Mouse (Mus musculus): ENCODE results near the gene Btn2a2. TPM values are rescaled to one million over a fixed set of nuclear protein-coding genes. Genes with fewer than 3 reads are reported as not detected.

The Btn2a2 gene
- polyA plus RNA-seq, 1 experiment from 2014 or later: 0.30 TPM

Small RNA genes lying within 50 kb of the gene (microRNA-seq; reads per million reads assigned to microRNA genes)
- gene Gm44297: not detected
- not detected for gene n-TStga1

Other genes starting within 250 kb of the Btn2a2 start
- gene Vmn1r223, start 241.7 kb downstream of the Btn2a2 start, polyA plus RNA-seq (2014; fragmentation: Nextera tagmentation; extraction: Ambion mirVana): not detected in 2 replicates
- gene Zfp322a, start 119.6 kb downstream of the Btn2a2 start, polyA plus RNA-seq (2014; fragmentation: Nextera tagmentation; extraction: Ambion mirVana): 44.3 and 49.8 TPM in 2 replicates
- gene Abt1, start 65.0 kb downstream of the Btn2a2 start, polyA plus RNA-seq (2014; fragmentation: Nextera tagmentation; extraction: Ambion mirVana): 12.0 and 12.4 TPM in 2 replicates
- gene Btn1a1, start 23.0 kb downstream of the Btn2a2 start, polyA plus RNA-seq (2014; fragmentation: Nextera tagmentation; extraction: Ambion mirVana): 0.17 TPM in 1 of 2 replicates, not detected in the other
- gene Hist1h4h, start 42.2 kb upstream of the Btn2a2 start, polyA plus RNA-seq (2014; fragmentation: Nextera tagmentation; extraction: Ambion mirVana): 4.8 and 6.7 TPM in 2 replicates
- 7.8 and 14.1 TPM in 2 replicates for gene Hist1h2af, start 45.0 kb upstream of the Btn2a2 start, polyA plus RNA-seq (2014; fragmentation: Nextera tagmentation; extraction: Ambion mirVana)
- gene Hist1h3g, start 46.6 kb upstream of the Btn2a2 start, polyA plus RNA-seq (2014; fragmentation: Nextera tagmentation; extraction: Ambion mirVana): 5.5 and 7.8 TPM in 2 replicates
- 1.1 and 1.2 TPM in 2 replicates for gene Hist1h2bh, start 54.5 kb upstream of the Btn2a2 start, polyA plus RNA-seq (2014; fragmentation: Nextera tagmentation; extraction: Ambion mirVana)
- gene Hist1h3f, start 55.2 kb upstream of the Btn2a2 start, polyA plus RNA-seq (2014; fragmentation: Nextera tagmentation; extraction: Ambion mirVana): 0.94 and 1.3 TPM in 2 replicates
- gene Hist1h4f, start 62.8 kb upstream of the Btn2a2 start, polyA plus RNA-seq (2014; fragmentation: Nextera tagmentation; extraction: Ambion mirVana): 1.8 and 2.4 TPM in 2 replicates
- gene Hist1h1d, start 64.4 kb upstream of the Btn2a2 start, polyA plus RNA-seq (2014; fragmentation: Nextera tagmentation; extraction: Ambion mirVana): 1.0 and 1.1 TPM in 2 replicates
- 10.2 and 10.3 TPM in 2 replicates for gene Hist1h3e, start 73.5 kb upstream of the Btn2a2 start, polyA plus RNA-seq (2014; fragmentation: Nextera tagmentation; extraction: Ambion mirVana)
- gene Hist1h2ae, start 82.4 kb upstream of the Btn2a2 start, polyA plus RNA-seq (2014; fragmentation: Nextera tagmentation; extraction: Ambion mirVana): 92.6 and 109 TPM in 2 replicates
- 11.0 and 12.6 TPM in 2 replicates for gene Hist1h2bg, start 82.5 kb upstream of the Btn2a2 start, polyA plus RNA-seq (2014; fragmentation: Nextera tagmentation; extraction: Ambion mirVana)
- gene Hist1h2bf, start 85.3 kb upstream of the Btn2a2 start, polyA plus RNA-seq (2014; fragmentation: Nextera tagmentation; extraction: Ambion mirVana): 7.1 and 7.3 TPM in 2 replicates
- gene Hist1h2ad, start 85.5 kb upstream of the Btn2a2 start, polyA plus RNA-seq (2014; fragmentation: Nextera tagmentation; extraction: Ambion mirVana): 4.1 and 6.2 TPM in 2 replicates
- 11.2 and 16.2 TPM in 2 replicates for gene Hist1h3d, start 86.9 kb upstream of the Btn2a2 start, polyA plus RNA-seq (2014; fragmentation: Nextera tagmentation; extraction: Ambion mirVana)
- 99.6 and 119 TPM in 2 replicates for gene Hist1h4d, start 92.7 kb upstream of the Btn2a2 start, polyA plus RNA-seq (2014; fragmentation: Nextera tagmentation; extraction: Ambion mirVana)
- 2.7 and 2.8 TPM in 2 replicates for gene Hist1h2be, start 132.3 kb upstream of the Btn2a2 start, polyA plus RNA-seq (2014; fragmentation: Nextera tagmentation; extraction: Ambion mirVana)
- gene Hist1h1e, start 133.7 kb upstream of the Btn2a2 start, polyA plus RNA-seq (2014; fragmentation: Nextera tagmentation; extraction: Ambion mirVana): 17.5 and 18.7 TPM in 2 replicates
- 2.4 and 3.2 TPM in 2 replicates for gene Hist1h2ac, start 195.1 kb upstream of the Btn2a2 start, polyA plus RNA-seq (2014; fragmentation: Nextera tagmentation; extraction: Ambion mirVana)
- gene Hist1h2bc, start 195.3 kb upstream of the Btn2a2 start, polyA plus RNA-seq (2014; fragmentation: Nextera tagmentation; extraction: Ambion mirVana): 58.8 and 65.1 TPM in 2 replicates
- not detected in 2 replicates for gene Hist1h1t, start 207.0 kb upstream of the Btn2a2 start, polyA plus RNA-seq (2014; fragmentation: Nextera tagmentation; extraction: Ambion mirVana)
- 7.2 and 9.6 TPM in 2 replicates for gene Hist1h4c, start 209.6 kb upstream of the Btn2a2 start, polyA plus RNA-seq (2014; fragmentation: Nextera tagmentation; extraction: Ambion mirVana)
- 6.1 and 6.8 TPM in 2 replicates for gene Hfe, start 222.0 kb upstream of the Btn2a2 start, polyA plus RNA-seq (2014; fragmentation: Nextera tagmentation; extraction: Ambion mirVana)
- gene Hist1h1c, start 250.0 kb upstream of the Btn2a2 start, polyA plus RNA-seq (2014; fragmentation: Nextera tagmentation; extraction: Ambion mirVana): 38.5 and 39.4 TPM in 2 replicates